Mouse (Mus musculus) spleen, postnatal 10 days (tissue): ENCODE results near the gene Cpe.

Experiments
- DNase-seq, 2 experiments: peaks; one replicate each; pipeline ENCODE4 v3.0.0; 2021 to 2022; ENCODE audit warnings: low spot score in 2 of 2

The Cpe gene

DNA sequence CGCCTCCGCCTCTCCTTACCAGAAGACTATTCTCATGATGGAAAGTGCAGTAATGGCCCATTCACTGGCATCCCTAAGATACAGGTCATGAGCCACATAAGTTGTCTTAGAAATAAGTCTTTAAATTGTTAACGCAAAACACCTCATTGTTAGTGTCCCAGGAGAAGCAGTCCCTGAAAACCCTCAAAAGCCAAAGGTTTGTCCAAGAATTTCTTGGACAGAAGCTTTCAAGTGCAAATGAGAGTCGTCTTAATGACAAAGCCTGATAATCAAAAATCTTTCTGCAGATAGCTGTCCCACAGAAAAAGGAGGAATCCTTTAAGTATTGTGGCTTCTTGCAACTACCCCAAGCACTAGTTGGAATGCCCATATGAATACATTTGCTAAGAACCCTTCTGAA lies 60.7 kb downstream of the Cpe start:
- no peak for DNase-seq

DNA sequence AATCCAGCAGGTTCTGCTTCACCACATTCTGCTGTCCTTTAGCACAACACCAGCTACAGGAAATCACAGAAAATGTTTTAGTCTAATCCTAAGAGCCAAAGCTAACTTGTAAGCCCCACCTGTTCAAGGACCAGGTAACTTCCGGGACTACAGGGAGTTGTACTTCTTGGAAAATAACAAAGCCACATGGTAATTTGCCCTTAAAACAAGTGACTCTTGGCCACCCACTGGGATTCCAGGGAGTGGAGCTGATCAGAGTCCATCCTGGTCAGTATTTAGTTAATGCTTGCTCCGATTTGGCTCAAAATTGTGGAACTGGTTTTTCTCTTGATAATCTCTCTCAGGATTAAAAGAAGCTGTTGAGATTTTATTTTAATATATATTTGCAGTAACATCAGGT lies 61.1 kb downstream of the Cpe start:
- DNase-seq, result no peak

DNA sequence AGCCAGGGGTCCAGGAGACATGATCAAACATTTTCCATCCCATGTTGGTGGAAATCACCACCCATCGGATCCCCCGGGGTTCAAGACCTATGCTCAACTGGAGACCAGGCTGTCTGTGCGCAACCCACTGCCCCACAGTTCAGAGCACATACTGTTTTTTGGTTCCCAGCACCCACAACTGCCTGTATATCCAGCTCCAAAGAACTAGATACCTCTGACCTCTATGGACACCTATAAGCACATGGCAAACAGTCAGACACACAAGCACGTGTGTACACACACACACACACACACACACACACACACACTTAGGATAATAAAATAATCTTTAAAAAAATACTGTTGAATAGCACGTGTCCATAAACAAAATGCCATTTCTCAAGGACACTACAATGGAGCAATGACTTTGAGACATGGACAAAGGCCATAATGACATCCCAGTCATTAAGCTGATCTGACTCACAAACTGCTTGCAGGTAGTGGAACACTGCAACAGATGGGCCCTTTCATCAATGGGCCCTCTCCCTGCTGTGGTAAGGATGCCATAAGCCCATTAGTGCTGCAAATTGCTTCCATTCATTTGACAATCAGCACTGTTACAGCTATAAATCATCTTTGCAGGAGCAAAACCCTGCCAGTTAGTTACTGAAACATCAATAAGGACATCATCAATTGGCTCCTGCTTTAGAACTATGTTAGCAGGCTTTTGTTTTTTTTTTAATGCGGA lies 63.7 kb downstream of the Cpe start:
- no peak for DNase-seq

DNA sequence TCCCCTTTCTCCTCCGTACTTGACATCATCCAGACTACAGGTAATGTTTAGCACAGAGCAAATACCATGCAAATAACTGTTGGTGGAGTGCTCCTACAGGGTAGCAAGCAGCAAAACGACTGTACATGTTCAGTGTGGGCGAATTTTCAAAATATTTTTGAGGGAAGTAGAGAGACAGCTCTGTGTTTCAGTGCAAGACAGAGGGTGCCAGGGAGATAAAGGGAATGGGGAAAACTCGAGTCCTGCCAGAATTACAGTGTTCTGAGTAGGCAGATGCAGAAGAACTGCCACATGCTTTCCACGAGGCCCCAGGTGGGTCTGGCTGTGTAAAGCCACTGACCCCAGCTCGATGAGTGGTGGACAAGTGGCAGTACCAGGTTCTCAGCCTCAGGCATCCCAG lies 64.8 kb downstream of the Cpe start:
- no peak for DNase-seq

DNA sequence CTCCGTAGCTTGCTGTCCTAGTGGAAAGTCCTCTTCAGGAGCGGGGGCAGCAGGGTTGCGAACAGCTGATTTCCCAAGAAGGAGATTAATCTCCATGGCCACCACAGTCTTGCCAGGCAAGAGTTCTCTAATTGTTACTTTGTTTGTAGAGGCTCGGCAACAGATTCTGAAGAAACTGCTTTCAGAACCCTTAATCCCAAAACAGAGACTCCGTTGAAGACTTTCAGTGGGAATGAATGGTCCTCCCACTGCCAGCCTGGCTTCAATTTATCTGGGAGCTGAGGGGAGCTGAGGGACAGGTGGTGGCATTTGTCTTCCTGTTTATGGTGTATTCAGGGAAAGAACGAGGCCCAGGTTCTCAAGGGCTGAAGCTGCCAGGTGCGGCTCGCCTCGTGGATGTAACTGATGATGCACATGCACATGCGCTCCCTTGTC lies 68.2 kb downstream of the Cpe start:
- DNase-seq, result no peak

DNA sequence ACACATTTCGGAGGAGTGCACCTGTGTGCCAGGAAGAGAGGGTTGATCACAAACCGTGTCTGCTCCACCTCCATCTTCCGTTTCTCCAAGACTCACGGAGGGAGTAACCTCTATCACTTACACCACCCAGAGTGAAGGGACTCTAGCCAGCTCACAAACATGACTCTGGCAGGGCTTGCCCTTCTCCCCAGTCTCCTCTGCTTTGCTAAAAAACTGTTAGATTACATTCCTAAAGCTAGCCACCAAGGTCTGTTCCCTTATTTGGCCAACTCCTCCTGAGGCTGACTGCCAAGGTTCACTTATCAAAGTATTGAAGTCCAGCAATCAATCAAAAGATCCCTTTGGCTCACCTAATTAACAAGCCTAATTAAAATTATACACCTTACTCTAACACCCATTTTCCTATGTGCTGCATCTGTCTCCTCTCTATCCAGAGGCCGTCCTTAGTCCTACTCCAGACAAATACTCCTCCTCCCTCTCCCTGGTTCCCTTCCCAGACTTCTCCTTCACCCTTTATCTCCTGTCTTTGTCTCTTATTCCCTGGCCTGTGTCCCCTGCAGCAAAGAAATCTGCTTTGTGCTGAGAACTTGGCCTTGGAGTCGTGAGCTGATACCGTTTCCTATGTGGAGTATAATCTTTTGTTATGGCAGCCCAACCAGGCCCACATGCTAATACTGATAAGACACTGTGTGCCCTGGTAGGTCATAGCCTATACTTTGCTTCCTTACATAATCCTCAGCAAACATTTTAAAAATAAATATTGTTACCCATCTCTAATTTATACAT lies 72.3 kb downstream of the Cpe start:
- DNase-seq, result no peak

DNA sequence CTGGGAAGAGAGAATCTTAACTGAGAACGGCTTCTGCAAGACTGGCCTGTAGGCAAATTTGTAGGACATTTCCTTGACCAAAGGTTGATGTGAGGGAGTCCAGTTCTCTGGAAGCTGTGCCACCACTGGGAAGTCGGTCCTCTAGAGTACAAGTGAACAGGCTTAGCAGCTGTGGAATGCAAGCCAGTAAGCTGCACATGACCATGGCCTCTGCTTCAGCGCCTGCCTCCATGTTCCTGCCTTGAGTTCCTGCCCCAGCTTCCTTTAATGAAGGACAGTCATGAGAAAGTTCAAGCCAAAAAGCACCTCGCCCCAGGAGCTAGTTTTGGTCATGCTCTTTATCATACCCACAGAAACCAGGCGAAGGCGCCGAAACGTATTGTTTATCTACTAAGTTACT lies 73.2 kb downstream of the Cpe start:
- DNase-seq, result no peak

DNA sequence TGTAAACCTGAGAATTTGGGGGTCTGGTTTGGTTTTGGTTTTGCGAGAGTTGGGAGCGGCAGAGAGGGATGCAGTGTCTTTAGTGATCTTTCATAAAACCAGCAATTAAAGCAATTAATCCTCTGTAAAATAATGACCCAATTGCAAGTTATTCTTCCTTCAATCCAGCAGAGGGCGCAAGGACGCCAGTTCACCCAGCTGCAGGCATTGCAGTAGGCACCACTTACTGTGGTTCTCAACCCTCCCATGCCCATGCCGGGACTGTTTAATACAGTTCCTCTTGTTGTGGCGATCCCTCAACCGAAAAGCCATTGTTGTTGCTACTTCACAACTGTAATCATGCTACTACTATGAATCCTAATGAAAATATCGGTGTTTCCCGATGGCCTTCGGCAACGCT lies 74.2 kb downstream of the Cpe start:
- DNase-seq, result peak in 1 of 2 experiments; percentile 49

DNA sequence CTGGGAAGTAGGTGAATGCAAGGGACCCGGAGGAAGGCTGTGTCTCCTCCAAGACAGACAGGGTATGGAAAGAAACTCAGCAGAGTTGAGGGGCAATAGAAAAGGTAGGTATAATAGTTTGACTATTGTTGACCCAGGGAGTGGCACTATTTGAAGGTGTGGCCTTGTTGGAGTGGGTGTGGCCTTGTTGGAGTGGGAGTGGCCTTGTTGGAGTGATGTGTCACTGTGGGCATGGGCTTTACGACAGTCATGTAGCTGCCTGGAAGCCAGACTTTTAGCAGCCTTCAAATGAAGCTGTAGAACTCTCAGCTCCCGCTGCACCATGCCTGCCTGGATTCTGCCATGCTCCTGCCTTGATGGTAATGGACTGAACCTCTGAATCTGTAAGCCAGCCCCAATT lies 76.3 kb downstream of the Cpe start:
- DNase-seq, result no peak

DNA sequence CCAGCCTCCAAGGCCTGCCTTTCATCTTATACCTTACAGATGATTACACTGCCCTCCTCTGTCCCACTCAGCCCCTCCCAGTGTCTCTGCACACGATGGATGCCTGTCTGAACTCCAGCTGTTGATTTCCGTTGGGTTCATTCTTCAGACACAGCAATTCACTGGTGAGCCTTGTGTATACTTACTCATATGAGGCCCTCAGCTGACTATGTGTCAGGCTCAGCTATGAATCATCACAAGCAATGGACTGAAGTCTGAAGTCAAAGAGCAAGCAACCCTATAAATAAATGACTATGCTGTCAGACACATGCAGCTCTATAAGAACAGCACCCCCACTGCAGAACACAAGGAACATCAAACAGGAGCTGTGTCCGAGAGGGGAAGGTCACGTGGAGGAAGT lies 77.4 kb downstream of the Cpe start:
- DNase-seq, result no peak

DNA sequence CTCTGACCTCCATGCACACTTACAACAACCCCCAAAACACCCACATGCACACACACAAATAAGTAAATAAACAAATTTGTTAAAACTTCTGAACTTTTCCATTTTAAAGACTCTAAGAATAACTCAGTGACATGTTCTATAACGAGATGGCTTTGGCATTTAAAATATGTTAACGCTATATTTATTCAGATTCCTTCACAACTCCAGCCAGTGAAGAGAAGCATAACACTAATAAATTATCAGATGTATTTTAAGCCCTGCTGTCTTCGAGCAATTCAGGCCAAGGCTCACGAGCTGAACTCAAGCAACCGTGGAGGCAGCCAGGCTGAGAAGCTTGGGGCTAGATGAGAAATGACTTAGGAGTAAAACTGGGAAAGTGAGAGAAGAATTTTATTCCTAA lies 79.2 kb downstream of the Cpe start:
- no peak for DNase-seq

DNA sequence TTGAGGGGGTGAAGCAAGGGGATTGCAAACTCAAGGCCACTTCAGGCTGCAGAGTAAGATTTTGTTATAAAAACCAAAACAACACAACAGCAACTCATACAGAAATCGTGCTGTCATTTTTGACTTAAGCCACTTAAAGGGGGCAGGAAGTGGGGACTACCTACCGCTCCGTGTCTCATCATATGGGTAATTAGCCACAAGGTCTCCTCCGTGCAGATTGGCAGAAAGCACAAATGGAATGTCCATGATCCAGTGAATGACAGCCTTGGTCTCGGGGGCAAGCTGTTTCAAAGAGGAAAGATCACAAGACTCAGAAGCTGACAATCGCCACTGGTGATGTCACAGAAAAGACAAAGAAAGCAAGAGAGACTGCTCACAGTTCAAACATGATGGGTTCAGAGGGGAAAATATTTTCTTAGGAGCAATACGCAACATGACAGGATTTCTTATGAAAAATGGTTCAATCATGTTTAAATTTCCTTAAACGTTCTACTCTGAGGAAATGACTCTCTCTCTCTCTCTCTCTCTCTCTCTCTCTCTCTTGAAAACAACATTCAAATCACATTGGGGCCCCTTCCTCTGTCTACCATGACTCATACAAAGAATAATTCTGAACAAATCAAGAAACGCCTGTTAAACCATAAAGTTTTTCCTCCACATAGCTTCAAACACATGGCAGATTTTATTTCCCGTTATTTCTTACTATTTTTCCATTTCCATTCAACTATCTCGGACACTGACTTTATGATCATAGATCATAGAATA lies 81.5 kb downstream of the Cpe start:
- no peak for DNase-seq

DNA sequence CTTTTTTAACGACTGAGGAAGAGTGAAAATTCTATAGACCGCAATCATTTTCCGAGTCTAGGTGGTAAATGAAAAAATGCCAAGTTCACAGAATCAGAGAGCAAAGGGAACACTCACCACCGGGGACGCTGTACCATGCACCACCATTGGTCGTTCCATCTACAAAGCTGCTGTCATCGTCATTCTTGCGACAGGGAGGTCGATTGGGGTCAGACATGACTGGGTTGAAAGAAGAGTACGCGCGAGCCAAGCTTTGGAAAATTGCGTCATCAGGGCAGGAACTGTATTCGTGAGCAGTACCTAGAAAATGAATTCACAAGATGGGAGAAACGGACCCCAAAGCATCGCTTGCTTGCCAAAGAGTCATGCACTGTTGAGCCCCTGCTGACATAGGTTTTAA lies 83.9 kb downstream of the Cpe start:
- DNase-seq, result no peak

DNA sequence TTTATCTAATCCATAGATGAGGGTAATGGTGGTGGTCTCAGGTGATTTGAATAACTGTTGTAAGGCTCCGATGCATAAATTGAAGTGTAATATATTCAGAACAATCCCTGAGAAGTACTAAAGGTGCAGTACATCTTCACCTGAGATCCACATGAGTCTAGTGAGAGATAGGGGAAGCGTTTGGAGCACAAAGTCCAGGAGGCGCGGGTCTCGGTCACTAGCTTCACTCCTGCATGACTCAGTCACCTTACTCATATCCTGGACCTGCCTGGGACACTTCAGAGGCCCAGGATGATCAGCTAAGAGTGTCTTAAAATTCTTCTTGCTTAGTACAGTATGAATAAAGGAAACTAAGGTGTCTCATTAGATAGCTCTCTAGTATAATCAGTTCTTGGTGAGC lies 86.8 kb downstream of the Cpe start:
- DNase-seq, result no peak

DNA sequence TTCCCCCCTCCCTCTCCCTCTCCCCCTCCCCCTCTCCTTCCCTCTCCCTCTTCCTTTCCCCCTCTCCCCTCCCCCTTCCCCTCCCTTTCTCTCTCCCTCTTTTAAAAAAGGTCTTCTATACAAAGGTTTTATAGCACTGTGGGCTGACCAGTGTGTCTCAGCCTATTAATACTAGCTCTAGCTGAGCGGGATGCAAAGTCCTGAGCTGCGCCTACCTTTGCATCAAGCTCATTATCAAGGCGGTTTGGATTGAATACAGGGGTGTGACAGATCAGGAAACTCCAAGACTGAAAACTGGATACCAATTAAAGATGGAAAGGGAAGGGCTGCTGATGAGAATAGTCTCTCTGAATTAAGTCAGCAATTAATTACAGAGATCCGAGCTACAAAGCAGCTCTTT lies 94.6 kb downstream of the Cpe start:
- DNase-seq, result no peak

DNA sequence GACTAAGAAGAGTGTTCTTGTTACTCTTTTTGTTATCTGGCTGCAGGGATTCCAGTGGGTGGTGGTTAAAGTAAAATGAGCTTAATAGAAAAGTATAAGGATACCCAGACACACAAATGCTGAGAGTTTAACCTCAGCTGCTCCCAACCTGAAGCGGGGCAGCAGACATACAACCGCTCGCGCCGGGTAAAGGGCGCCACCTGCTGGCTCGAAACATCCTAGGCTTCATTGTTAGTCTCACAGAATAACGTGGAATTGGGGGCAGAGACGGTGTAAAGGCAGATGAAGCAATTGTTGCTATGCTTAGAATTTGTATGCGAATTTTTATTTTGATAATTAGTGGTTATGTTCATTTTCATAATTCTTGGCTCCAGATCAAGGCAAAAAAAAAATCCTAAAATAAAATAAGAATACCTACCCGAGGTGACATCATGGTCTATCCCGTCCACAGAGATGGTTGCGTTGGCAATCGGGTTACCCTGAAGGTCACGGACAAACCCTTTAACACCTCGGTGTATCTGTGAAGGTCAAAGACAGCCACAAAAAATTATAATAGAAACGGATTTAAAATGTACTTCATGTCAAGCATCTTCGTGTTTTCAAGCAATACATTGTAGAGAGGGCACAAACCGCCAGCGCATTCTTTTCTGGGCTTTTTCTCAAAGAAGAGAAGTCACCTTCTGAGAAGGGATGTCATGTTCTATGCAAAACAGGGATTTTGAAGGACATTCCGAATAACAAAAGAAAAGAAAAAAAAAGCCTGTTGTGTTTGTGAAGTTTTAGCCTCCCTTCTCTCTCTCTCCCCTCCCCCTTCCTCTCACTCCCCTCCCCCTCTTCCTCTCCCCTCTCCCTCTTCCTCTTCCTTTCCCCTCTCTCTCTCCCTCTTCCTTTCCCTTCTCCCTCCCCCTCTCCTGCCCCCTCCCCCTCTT lies 95.5 kb downstream of the Cpe start:
- peak; percentile 13 to 68 for DNase-seq

DNA sequence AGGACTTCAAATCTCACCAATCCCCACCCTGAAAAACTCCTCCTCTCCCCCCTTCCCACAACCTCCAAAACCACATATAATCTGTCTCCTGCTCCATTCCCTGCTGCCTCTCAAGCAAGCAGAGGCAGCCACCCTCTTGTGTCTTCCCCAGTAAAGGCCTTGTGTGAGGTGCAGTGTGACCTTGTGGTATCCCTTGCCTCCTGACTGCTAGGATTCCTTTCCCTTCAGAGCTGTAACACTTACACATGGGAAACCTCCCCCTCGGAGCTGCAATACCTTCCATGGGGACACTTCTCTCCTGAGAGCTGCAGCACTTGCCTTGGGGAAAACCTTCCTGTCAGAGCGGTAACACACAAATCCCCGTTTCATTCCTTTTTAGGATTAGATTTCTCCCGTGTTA lies 96.5 kb downstream of the Cpe start:
- no peak for DNase-seq

DNA sequence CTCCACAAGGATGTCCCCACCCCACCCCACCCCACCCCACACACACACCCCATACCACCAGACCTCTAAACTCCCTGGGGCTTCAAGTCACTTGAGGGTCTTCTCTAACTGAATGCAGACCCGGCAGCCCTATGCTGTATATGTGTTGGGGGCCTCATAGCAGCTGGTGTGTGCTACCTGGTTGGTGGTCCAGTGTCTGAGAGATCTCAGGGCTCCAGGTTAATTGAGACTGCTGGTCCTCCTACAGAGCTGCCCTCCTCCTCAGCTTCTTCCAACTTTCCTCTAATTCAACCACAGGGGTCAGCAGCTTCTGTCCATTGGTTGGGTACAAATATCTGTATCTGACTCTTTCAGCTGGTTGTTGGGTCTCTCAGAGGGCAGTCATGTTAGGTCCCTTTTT lies 102.4 kb downstream of the Cpe start:
- no peak for DNase-seq

DNA sequence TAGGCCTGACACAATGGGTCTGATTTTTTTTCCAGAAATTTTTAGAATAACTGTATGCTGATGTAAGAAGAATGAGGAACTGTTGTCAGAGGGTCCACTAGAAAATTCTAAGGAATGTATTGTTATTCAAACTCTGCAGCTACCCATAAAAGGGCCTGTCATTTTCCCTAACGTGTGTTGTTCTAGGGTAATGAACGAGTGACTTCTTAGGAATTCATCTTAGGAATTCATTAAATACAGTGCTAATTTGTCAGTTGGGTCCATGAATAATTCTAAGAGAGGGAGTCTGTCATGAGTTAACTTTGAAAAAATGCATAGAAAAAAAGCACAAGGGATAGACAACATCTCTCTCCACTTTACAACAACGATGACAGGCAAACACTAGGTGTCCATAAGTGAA lies 110.0 kb downstream of the Cpe start:
- DNase-seq, result no peak

DNA sequence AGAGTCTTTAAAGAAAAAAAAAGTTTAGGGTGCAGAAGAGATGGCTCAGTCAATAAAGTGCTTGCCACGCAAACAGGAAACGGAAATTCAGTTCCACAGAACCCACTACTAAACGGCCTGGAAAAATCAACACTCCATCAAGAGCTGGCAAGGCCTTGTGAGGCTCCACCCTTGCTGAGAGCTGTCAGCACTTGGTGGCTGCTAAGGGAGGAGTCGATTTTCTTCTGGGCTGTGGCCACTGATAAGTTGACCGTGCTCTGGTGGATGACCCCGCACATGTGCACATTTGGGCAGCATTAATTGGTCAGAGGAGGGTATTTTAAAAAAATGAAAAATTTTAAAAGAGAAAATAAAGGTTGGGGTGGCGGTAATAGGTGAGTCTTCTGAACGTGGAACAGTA lies 114.6 kb downstream of the Cpe start:
- DNase-seq, result no peak

DNA sequence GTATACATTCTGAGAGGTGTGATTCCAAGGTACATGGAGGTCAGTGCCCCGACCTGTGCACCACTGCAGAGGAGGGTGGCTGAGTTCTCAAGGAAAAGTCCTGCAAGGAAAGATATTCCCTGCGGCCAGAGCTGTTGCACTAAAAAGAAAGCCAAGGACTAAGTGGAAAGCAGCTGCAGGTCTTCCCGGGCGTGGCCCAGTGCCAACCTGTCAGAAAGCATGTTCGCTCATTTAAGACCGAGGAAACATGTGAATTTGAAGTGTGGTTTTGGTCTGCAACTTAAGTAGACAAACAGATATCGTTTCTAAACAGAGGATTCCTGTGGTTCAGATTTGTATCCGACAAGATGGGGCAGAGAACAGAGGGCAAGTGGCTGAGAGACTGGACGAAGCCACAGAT lies 117.9 kb downstream of the Cpe start:
- no peak for DNase-seq
